14 mouse cellular contexts compared by ENCODE assay signal in the genomic region with DNA sequence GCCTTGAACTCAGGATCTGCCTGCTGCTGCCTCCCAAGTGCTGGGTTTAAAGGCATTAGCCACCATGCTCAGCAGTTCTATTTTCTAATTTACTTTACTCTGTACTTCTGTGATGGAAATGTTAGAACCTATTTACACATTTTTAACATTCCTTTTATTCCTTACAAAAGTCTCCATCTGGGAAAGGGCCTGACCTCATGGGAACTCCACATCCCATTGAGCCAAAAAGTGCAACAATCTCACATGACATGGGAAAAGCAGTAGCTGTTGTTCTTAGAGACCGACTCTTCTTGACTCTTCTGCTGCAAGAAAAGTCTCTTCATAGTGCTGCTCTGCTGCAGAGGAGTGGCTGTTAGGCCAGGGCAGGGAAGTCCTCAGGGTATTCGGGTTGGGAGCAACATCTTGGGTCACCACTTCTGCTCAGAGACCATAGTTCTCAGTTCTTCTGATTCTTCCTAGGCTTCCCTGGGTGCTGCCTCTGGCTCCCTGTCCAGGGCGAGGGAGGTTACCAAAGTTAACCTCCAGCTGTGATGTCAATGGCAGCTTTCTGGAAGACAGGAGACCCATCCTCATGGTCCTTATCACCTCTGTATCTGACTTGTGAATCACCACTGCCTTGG.
"Had no signal": no experiment of that assay in that cellular context is flagged by ENCODE, and none has a peak within 500 bp of the region (broad histone marks: within the 10 kb centered on the region; RNA-seq: fewer than 3 reads in every experiment).

No protein-coding gene starts in this region.

- ATAC-seq: hindbrain, postnatal 0 days; intestine, embryonic 16.5 days; liver, embryonic 12.5 days had no signal

- DNase-seq: gastrocnemius, postnatal 14 days; gastrocnemius, postnatal 36 days; heart, adult 11 months; heart, adult 2 months; heart, postnatal 14 days; heart, postnatal 36 days; kidney, adult 11 months; kidney, adult 2 months; kidney, postnatal 10 days; kidney, postnatal 25 days; kidney, postnatal 4 days had no signal
